Mouse (Mus musculus) CH12.LX (cell line): ENCODE data around the gene Snx9. TPM values are rescaled to one million over a fixed set of nuclear protein-coding genes. Genes with fewer than 3 reads are reported as not detected.

Experiments
- DNase-seq: peaks from one replicate; pipeline ENCODE4 v3.0.0-alpha.2; 2013; ENCODE audit errors: extremely low read depth
- H3K27ac ChIP-seq: 2 replicates; pipeline ENCODE4 v1.5.1; 2012; ENCODE audit warnings: low read depth, mild to moderate bottlenecking, control low read depth, moderate library complexity; ENCODE audit not compliant: insufficient read depth
- H3K27me3 ChIP-seq: replicated peaks from 2 replicates; pipeline ENCODE3; 2012; ENCODE audit warnings: inconsistent platforms
- H3K36me3 ChIP-seq, 2 experiments: replicated peaks in 1 of 2; 2 replicates each; pipeline versions ENCODE3 to v1.6.1; 2012; ENCODE audit warnings: inconsistent platforms in 1 of 2, low read length in 1 of 2, mild to moderate bottlenecking in 1 of 2, mixed read lengths in 1 of 2, moderate library complexity in 1 of 2; ENCODE audit not compliant: control insufficient read depth in 1 of 2, insufficient read depth in 1 of 2
- H3K4me1 ChIP-seq, 2 experiments: 2 replicates each; pipeline ENCODE4 v1.6.1; 2012; ENCODE audit warnings: inconsistent platforms in 1 of 2, moderate library complexity in 1 of 2; ENCODE audit not compliant: insufficient read depth in 2 of 2, control insufficient read depth in 1 of 2
- H3K4me2 ChIP-seq: 2 replicates; pipeline ENCODE4 v1.6.1; 2012; ENCODE audit warnings: low read depth, mild to moderate bottlenecking, control low read depth; ENCODE audit not compliant: poor library complexity, insufficient read depth, severe bottlenecking
- H3K4me3 ChIP-seq, 3 experiments: fragments of 150-350 bp in 1 of 3; sonication (generic) in 1 of 3; replicated peaks in 1 of 3; 2 replicates each; pipeline versions ENCODE3 to v1.5.1; 2011 to 2012; ENCODE audit warnings: low read depth in 2 of 3, low read length in 2 of 3, mild to moderate bottlenecking in 2 of 3, moderate library complexity in 2 of 3, control low read depth in 1 of 3, improper control_type of control experiment in 1 of 3, inconsistent platforms in 1 of 3, mixed read lengths in 1 of 3; ENCODE audit not compliant: poor library complexity in 1 of 3
- H3K79me2 ChIP-seq: replicated peaks from 2 replicates; pipeline ENCODE4 v1.6.1; 2012; ENCODE audit warnings: mild to moderate bottlenecking, moderate library complexity; ENCODE audit not compliant: control insufficient read depth, poor library complexity, insufficient read depth, severe bottlenecking; ENCODE audit errors: extremely low read depth
- H3K9ac ChIP-seq: 2 replicates; pipeline ENCODE4 v1.6.1; 2012; ENCODE audit warnings: low read depth, mild to moderate bottlenecking, control low read depth, moderate library complexity; ENCODE audit not compliant: insufficient read depth
- H3K9me3 ChIP-seq: replicated peaks from 2 replicates; pipeline ENCODE3; 2012; ENCODE audit warnings: low read length, inconsistent platforms, mixed read lengths
- BHLHE40 ChIP-seq: IDR thresholded peaks from 2 replicates; pipeline ENCODE4 v1.6.1; 2011; ENCODE audit warnings: mild to moderate bottlenecking, low read depth, low read length, improper control_type of control experiment
- CHD1 ChIP-seq: IDR thresholded peaks from 2 replicates; pipeline ENCODE4 v1.6.1; 2012; ENCODE audit warnings: low read depth, low read length, improper control_type of control experiment, inconsistent platforms
- CHD2 ChIP-seq: IDR thresholded peaks from 2 replicates; pipeline ENCODE4 v1.6.1; 2011; ENCODE audit warnings: low read length, improper control_type of control experiment
- ELF1 ChIP-seq: IDR thresholded peaks from 2 replicates; pipeline ENCODE4 v1.6.1; 2014; ENCODE audit warnings: low read depth, mild to moderate bottlenecking, inconsistent platforms, low read length, improper control_type of control experiment
- EP300 ChIP-seq: IDR thresholded peaks from 2 replicates; pipeline ENCODE4 v1.6.1; 2011; ENCODE audit warnings: low read length, improper control_type of control experiment
- MAFK ChIP-seq: IDR thresholded peaks from 2 replicates; pipeline ENCODE4 v1.6.1; 2011; ENCODE audit warnings: low read length, improper control_type of control experiment; ENCODE audit not compliant: insufficient replicate concordance
- MXI1 ChIP-seq: IDR thresholded peaks from 2 replicates; pipeline ENCODE4 v1.6.1; 2011; ENCODE audit warnings: mild to moderate bottlenecking, low read depth, low read length, improper control_type of control experiment
- NELFE ChIP-seq: IDR thresholded peaks from 2 replicates; pipeline ENCODE4 v1.6.1; 2011; ENCODE audit warnings: low read depth, low read length, improper control_type of control experiment
- NRF1 ChIP-seq: IDR thresholded peaks from 2 replicates; pipeline ENCODE4 v1.6.1; 2014; ENCODE audit warnings: low read depth, mild to moderate bottlenecking, inconsistent platforms, low read length, improper control_type of control experiment, moderate library complexity
- POLR2AphosphoS2 ChIP-seq: IDR thresholded peaks from 2 replicates; pipeline ENCODE4 v1.6.1; 2011; ENCODE audit warnings: low read depth, low read length, improper control_type of control experiment
- RCOR1 ChIP-seq: conservative IDR thresholded peaks from 2 replicates; pipeline ENCODE4 v1.6.1; 2012; ENCODE audit warnings: low read depth, mild to moderate bottlenecking, inconsistent platforms, low read length, improper control_type of control experiment
- SIN3A ChIP-seq: IDR thresholded peaks from 2 replicates; pipeline ENCODE4 v1.6.1; 2012; ENCODE audit warnings: low read length, improper control_type of control experiment, inconsistent platforms
- UBTF ChIP-seq: IDR thresholded peaks from 2 replicates; pipeline ENCODE4 v1.6.1; 2012; ENCODE audit warnings: low read depth, mild to moderate bottlenecking, inconsistent platforms, low read length, improper control_type of control experiment, moderate library complexity
- USF2 ChIP-seq: conservative IDR thresholded peaks from 2 replicates; pipeline ENCODE4 v1.6.1; 2011; ENCODE audit warnings: low read depth, low read length, improper control_type of control experiment
- ZC3H11A ChIP-seq: IDR thresholded peaks from 2 replicates; pipeline ENCODE4 v1.6.1; 2012; ENCODE audit warnings: low read depth, mild to moderate bottlenecking, inconsistent platforms, low read length, improper control_type of control experiment
- ZNF384 ChIP-seq: IDR thresholded peaks from 2 replicates; pipeline ENCODE4 v1.6.1; 2012; ENCODE audit warnings: low read depth, low read length, improper control_type of control experiment, inconsistent platforms
- dilution Hi-C: fragments of 300-500 bp; cut with MboI; formaldehyde crosslinking; loops from 2 replicates; pipeline ENCODE4 v1.14.3; 2020; ENCODE audit warnings: low sequenced_read_pairs; ENCODE audit not compliant: extremely low pct_unique_long_range_greater_than_20kb, extremely low pct_ligation_motif_present
- in situ Hi-C: fragments of 300-500 bp; cut with MboI; formaldehyde crosslinking; loops from 3 replicates; pipeline ENCODE4 v1.14.3; 2019; ENCODE audit warnings: low sequenced_read_pairs, low pct_ligation_motif_present, low pct_unique_long_range_greater_than_20kb, mixed read lengths
- polyA plus RNA-seq: library from polyadenylated mRNA; unstranded; fragments of >175 nt; gene quantifications from 2 replicates; pipeline ENCODE4 v1.2.1, GENCODE M21; 2012; ENCODE audit warnings: low read depth; ENCODE audit not compliant: insufficient read length
- total RNA-seq, 2 experiments: library from RNA; depleted of rRNA; stranded (reverse); fragments of 300-350 nt in 1 of 2; fragments of >200 nt in 1 of 2; gene quantifications; 2 replicates each; pipeline ENCODE4 v1.2.3; 2012 to 2014

The Snx9 gene
- total and polyA plus RNA-seq, 3 experiments, result 16.3 to 26.3 (median 17.1) TPM

GRCm38 (mm10) chr17:5848706-5849415 lies 7.7 kb downstream of the Snx9 start:
- H3K27me3 ChIP-seq, result no peaks in the 10 kb centered on the region
- H3K4me2 ChIP-seq, result no peak overlapping the region
- TF ChIP-seq NELFE (no peak), UBTF (no peak), MXI1 (no peak), POLR2AphosphoS2 (no peak), CHD2 (no peak), ELF1 (no peak), ZNF384 (no peak), SIN3A (no peak), NRF1 (no peak), ZC3H11A (no peak), CHD1 (no peak), BHLHE40 (no peak), USF2 (no peak), EP300 (no peak), RCOR1 (no peak)
- TF ChIP-seq, all 38 proteins: peak for 0
- Histone ChIP-seq H3K36me3 (peaks cover 0 to 23% of the 10 kb centered on the region in 2 experiments), H3K27ac (no peak overlapping the region), H3K79me2 (peaks cover 5% of the 10 kb centered on the region), H3K4me3 (no peak overlapping the region), H3K9ac (no peak overlapping the region), H3K4me1 (peaks cover 9 to 16% of the 10 kb centered on the region in 2 experiments; a peak in 2 of 4 replicates), H3K9me3 (no peaks in the 10 kb centered on the region)
- in situ Hi-C loops, result no loop called here
- dilution Hi-C loops, result no loop called here
- no peak for DNase-seq

- dilution Hi-C loops (no loop called here), in situ Hi-C loops (no loop called here)
- no peak overlapping the region for H3K9ac ChIP-seq
- H3K4me1 ChIP-seq, result peaks cover 9 to 16% of the 10 kb centered on the region in 2 experiments; a peak in 2 of 4 replicates
- H3K9me3 ChIP-seq, result no peaks in the 10 kb centered on the region
- no peak overlapping the region for H3K4me2 ChIP-seq
- no peak overlapping the region for H3K4me3 ChIP-seq
- no peak for DNase-seq
- no peak overlapping the region for H3K27ac ChIP-seq
- peaks cover 0 to 28% of the 10 kb centered on the region in 2 experiments for H3K36me3 ChIP-seq
- TF ChIP-seq ELF1 (no peak), MAFK (peak; percentile 84)
- no peaks in the 10 kb centered on the region for H3K27me3 ChIP-seq
- H3K79me2 ChIP-seq, result peaks cover 6% of the 10 kb centered on the region
These were observed 8.3 kb downstream of the Snx9 start for GRCm38 (mm10) chr17:5849421-5849910.
